Mouse (Mus musculus): ENCODE data around the gene Olfr288. TPM values are rescaled to one million over a fixed set of nuclear protein-coding genes. Genes with fewer than 3 reads are reported as not detected.

Olfr288 gene
- not detected in 2 replicates for polyA plus RNA-seq (2014; fragmentation: Nextera tagmentation; extraction: Ambion mirVana)

GRCm38 (mm10) chr15:98195442-98195841 is at the start of gene Olfr288:
Gene Olfr288, minus strand, starts transcription at chr15:98195542.
- Histone ChIP-seq H3K27me3 (ENCODE audit: control insufficient read depth, insufficient read depth, low read length) (no peaks in the 10 kb centered on the region), H3K9ac (ENCODE audit: low read length) (no peak within 1 kb of the TSS), H3K36me3 (ENCODE audit: control insufficient read depth, insufficient read depth, low read length) (no peaks in the 10 kb centered on the region), H3K4me2 (ENCODE audit: low read depth, severe bottlenecking) (no peak within 1 kb of the TSS), H3K4me3 (ENCODE audit: low read depth, low read length) (no peak within 1 kb of the TSS), H3K27ac (replicated peaks; ENCODE audit: low read depth, low read length) (no peak within 1 kb of the TSS), H3K9me3 (ENCODE audit: control insufficient read depth, low read length) (no peaks in the 10 kb centered on the region), H3K4me1 (ENCODE audit: control insufficient read depth, insufficient read depth, low read length) (no peaks in the 10 kb centered on the region)
- WGBS = 71% methylated on average over 3 of the region's 3 CpGs
- no peak for DNase-seq (ENCODE audit: low spot score)
- ATAC-seq (ENCODE audit: insufficient number of reproducible peaks, low FRiP score, low TSS enrichment, low read depth) = no peak

GRCm38 (mm10) chr15:98235442-98235841 is 40.1 kb upstream of the Olfr288 start:
- no peaks in the 10 kb centered on the region for H3K27me3 ChIP-seq (ENCODE audit: control insufficient read depth, insufficient read depth, low read length)
- H3K27ac ChIP-seq (replicated peaks; ENCODE audit: low read depth, low read length) = no peak overlapping the region
- no peak overlapping the region for H3K4me2 ChIP-seq (ENCODE audit: low read depth, severe bottlenecking)
- no peaks in the 10 kb centered on the region for H3K36me3 ChIP-seq (ENCODE audit: control insufficient read depth, insufficient read depth, low read length)
- WGBS = 92% methylated on average over 4 of the region's 4 CpGs
- no peaks in the 10 kb centered on the region for H3K9me3 ChIP-seq (ENCODE audit: control insufficient read depth, low read length)
- H3K4me3 ChIP-seq (ENCODE audit: low read depth, low read length) = no peak overlapping the region
- no peaks in the 10 kb centered on the region for H3K4me1 ChIP-seq (ENCODE audit: control insufficient read depth, insufficient read depth, low read length)
- ATAC-seq (ENCODE audit: insufficient number of reproducible peaks, low FRiP score, low TSS enrichment, low read depth) (no peak), DNase-seq (ENCODE audit: low spot score) (no peak)
- H3K9ac ChIP-seq (ENCODE audit: low read length) = no peak overlapping the region

GRCm38 (mm10) chr15:98234350-98234749 is 39.0 kb upstream of the Olfr288 start, which contains the start of gene Olfr286:
Gene Olfr286, minus strand, starts transcription at chr15:98234450.
- Histone ChIP-seq H3K27me3 (ENCODE audit: control insufficient read depth, insufficient read depth, low read length) (no peaks in the 10 kb centered on the region), H3K27ac (replicated peaks; ENCODE audit: low read depth, low read length) (no peak within 1 kb of the TSS), H3K9me3 (ENCODE audit: control insufficient read depth, low read length) (no peaks in the 10 kb centered on the region), H3K36me3 (ENCODE audit: control insufficient read depth, insufficient read depth, low read length) (no peaks in the 10 kb centered on the region), H3K4me1 (ENCODE audit: control insufficient read depth, insufficient read depth, low read length) (no peaks in the 10 kb centered on the region), H3K4me2 (ENCODE audit: low read depth, severe bottlenecking) (no peak within 1 kb of the TSS), H3K4me3 (ENCODE audit: low read depth, low read length) (no peak within 1 kb of the TSS), H3K9ac (ENCODE audit: low read length) (no peak within 1 kb of the TSS)
- DNase-seq (ENCODE audit: low spot score) (no peak), ATAC-seq (ENCODE audit: insufficient number of reproducible peaks, low FRiP score, low TSS enrichment, low read depth) (no peak)
- WGBS = 88% methylated on average over 4 of the region's 4 CpGs

GRCm38 (mm10) chr15:98226096-98226495 is 30.8 kb upstream of the Olfr288 start:
- Histone ChIP-seq H3K4me3 (ENCODE audit: low read depth, low read length) (no peak overlapping the region), H3K4me2 (ENCODE audit: low read depth, severe bottlenecking) (no peak overlapping the region), H3K36me3 (ENCODE audit: control insufficient read depth, insufficient read depth, low read length) (no peaks in the 10 kb centered on the region), H3K4me1 (ENCODE audit: control insufficient read depth, insufficient read depth, low read length) (no peaks in the 10 kb centered on the region), H3K9ac (ENCODE audit: low read length) (no peak overlapping the region), H3K9me3 (ENCODE audit: control insufficient read depth, low read length) (no peaks in the 10 kb centered on the region), H3K27me3 (ENCODE audit: control insufficient read depth, insufficient read depth, low read length) (no peaks in the 10 kb centered on the region), H3K27ac (replicated peaks; ENCODE audit: low read depth, low read length) (no peak overlapping the region)
- WGBS = 74% methylated on average over 7 of the region's 7 CpGs
- ATAC-seq (ENCODE audit: insufficient number of reproducible peaks, low FRiP score, low TSS enrichment, low read depth) (no peak), DNase-seq (ENCODE audit: low spot score) (no peak)

- Histone ChIP-seq H3K36me3 (ENCODE audit: control insufficient read depth, insufficient read depth, low read length) (no peaks in the 10 kb centered on the region), H3K27ac (replicated peaks; ENCODE audit: low read depth, low read length) (no peak overlapping the region), H3K4me1 (ENCODE audit: control insufficient read depth, insufficient read depth, low read length) (no peaks in the 10 kb centered on the region), H3K9me3 (ENCODE audit: control insufficient read depth, low read length) (no peaks in the 10 kb centered on the region), H3K9ac (ENCODE audit: low read length) (no peak overlapping the region), H3K4me2 (ENCODE audit: low read depth, severe bottlenecking) (no peak overlapping the region), H3K27me3 (ENCODE audit: control insufficient read depth, insufficient read depth, low read length) (no peaks in the 10 kb centered on the region), H3K4me3 (ENCODE audit: low read depth, low read length) (no peak overlapping the region)
- 40% methylated on average over 16 of the region's 16 CpGs for WGBS
- no peak for DNase-seq (ENCODE audit: low spot score)
- ATAC-seq (ENCODE audit: insufficient number of reproducible peaks, low FRiP score, low TSS enrichment, low read depth) = no peak
Measured at GRCm38 (mm10) chr15:98225610-98226009, 30.3 kb upstream of the Olfr288 start.

- Histone ChIP-seq H3K4me1 (ENCODE audit: control insufficient read depth, insufficient read depth, low read length) (no peaks in the 10 kb centered on the region), H3K9me3 (ENCODE audit: control insufficient read depth, low read length) (no peaks in the 10 kb centered on the region), H3K4me2 (ENCODE audit: low read depth, severe bottlenecking) (no peak overlapping the region), H3K4me3 (ENCODE audit: low read depth, low read length) (no peak overlapping the region), H3K9ac (ENCODE audit: low read length) (no peak overlapping the region), H3K36me3 (ENCODE audit: control insufficient read depth, insufficient read depth, low read length) (no peaks in the 10 kb centered on the region), H3K27ac (replicated peaks; ENCODE audit: low read depth, low read length) (no peak overlapping the region), H3K27me3 (ENCODE audit: control insufficient read depth, insufficient read depth, low read length) (no peaks in the 10 kb centered on the region)
- DNase-seq (ENCODE audit: low spot score) = no peak
- no peak for ATAC-seq (ENCODE audit: insufficient number of reproducible peaks, low FRiP score, low TSS enrichment, low read depth)
Measured at GRCm38 (mm10) chr15:98222377-98222776, 27.0 kb upstream of the Olfr288 start.

- no peak within 1 kb of the TSS for H3K4me3 ChIP-seq (ENCODE audit: low read depth, low read length)
- no peaks in the 10 kb centered on the region for H3K9me3 ChIP-seq (ENCODE audit: control insufficient read depth, low read length)
- H3K27me3 ChIP-seq (ENCODE audit: control insufficient read depth, insufficient read depth, low read length) = no peaks in the 10 kb centered on the region
- H3K9ac ChIP-seq (ENCODE audit: low read length) = no peak within 1 kb of the TSS
- no peaks in the 10 kb centered on the region for H3K4me1 ChIP-seq (ENCODE audit: control insufficient read depth, insufficient read depth, low read length)
- 80% methylated on average over 4 of the region's 4 CpGs for WGBS
- no peak for ATAC-seq (ENCODE audit: insufficient number of reproducible peaks, low FRiP score, low TSS enrichment, low read depth)
- no peak within 1 kb of the TSS for H3K27ac ChIP-seq (replicated peaks; ENCODE audit: low read depth, low read length)
- H3K36me3 ChIP-seq (ENCODE audit: control insufficient read depth, insufficient read depth, low read length) = no peaks in the 10 kb centered on the region
- no peak within 1 kb of the TSS for H3K4me2 ChIP-seq (ENCODE audit: low read depth, severe bottlenecking)
- DNase-seq (ENCODE audit: low spot score) = no peak
Measured at GRCm38 (mm10) chr15:98220877-98221276, 25.5 kb upstream of the Olfr288 start, which contains the start of the genes Gm44579 and Olfr287. Gene Gm44579, minus strand, starts transcription at chr15:98220977. Gene Olfr287, minus strand, starts transcription at chr15:98221056.

GRCm38 (mm10) chr15:98214130-98214529 is 18.8 kb upstream of the Olfr288 start:
- DNase-seq (ENCODE audit: low spot score) (no peak), ATAC-seq (ENCODE audit: insufficient number of reproducible peaks, low FRiP score, low TSS enrichment, low read depth) (no peak)
- H3K27me3 ChIP-seq (ENCODE audit: control insufficient read depth, insufficient read depth, low read length) = no peaks in the 10 kb centered on the region
- no peaks in the 10 kb centered on the region for H3K36me3 ChIP-seq (ENCODE audit: control insufficient read depth, insufficient read depth, low read length)
- no peak overlapping the region for H3K9ac ChIP-seq (ENCODE audit: low read length)
- WGBS = 76% methylated on average over 5 of the region's 5 CpGs
- H3K4me2 ChIP-seq (ENCODE audit: low read depth, severe bottlenecking) = no peak overlapping the region
- no peak overlapping the region for H3K27ac ChIP-seq (replicated peaks; ENCODE audit: low read depth, low read length)
- H3K4me1 ChIP-seq (ENCODE audit: control insufficient read depth, insufficient read depth, low read length) = no peaks in the 10 kb centered on the region
- no peaks in the 10 kb centered on the region for H3K9me3 ChIP-seq (ENCODE audit: control insufficient read depth, low read length)
- no peak overlapping the region for H3K4me3 ChIP-seq (ENCODE audit: low read depth, low read length)

- Histone ChIP-seq H3K27ac (replicated peaks; ENCODE audit: low read depth, low read length) (no peak overlapping the region), H3K9me3 (ENCODE audit: control insufficient read depth, low read length) (no peaks in the 10 kb centered on the region)
- WGBS = 80% methylated on average over 5 of the region's 5 CpGs
Measured at GRCm38 (mm10) chr15:98213336-98213870, 18.1 kb upstream of the Olfr288 start.

More at GRCm38 (mm10) chr15:98213336-98213870, 18.1 kb upstream of the Olfr288 start:
- no peaks in the 10 kb centered on the region for H3K27me3 ChIP-seq (ENCODE audit: control insufficient read depth, insufficient read depth, low read length)
- H3K4me1 ChIP-seq (ENCODE audit: control insufficient read depth, insufficient read depth, low read length) = no peaks in the 10 kb centered on the region
- no peak overlapping the region for H3K4me2 ChIP-seq (ENCODE audit: low read depth, severe bottlenecking)
- DNase-seq (ENCODE audit: low spot score) (no peak), ATAC-seq (ENCODE audit: insufficient number of reproducible peaks, low FRiP score, low TSS enrichment, low read depth) (no peak)
- H3K4me3 ChIP-seq (ENCODE audit: low read depth, low read length) = no peak overlapping the region
- H3K9ac ChIP-seq (ENCODE audit: low read length) = no peak overlapping the region
- H3K36me3 ChIP-seq (ENCODE audit: control insufficient read depth, insufficient read depth, low read length) = no peaks in the 10 kb centered on the region
